Mouse (Mus musculus): Measurements from ENCODE around the gene Gm5244.

Gene Gm5244

DNA sequence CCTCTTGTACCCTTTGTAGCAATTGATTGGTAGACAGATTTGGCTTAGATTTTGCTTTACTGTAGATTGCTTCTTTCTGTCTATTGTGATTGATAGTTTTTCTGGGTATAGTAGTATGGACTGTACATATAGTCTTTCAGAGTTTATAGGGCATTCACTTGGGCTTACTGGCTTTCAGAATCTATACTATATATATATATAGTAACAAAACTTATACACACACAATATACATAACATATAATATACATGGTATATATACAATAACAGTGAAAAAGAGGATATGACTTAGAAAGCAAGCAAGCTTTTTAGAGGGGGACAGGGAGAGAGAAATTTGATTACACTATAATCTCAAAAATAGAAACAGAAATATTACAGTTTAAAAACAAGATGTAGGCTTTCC, at the start of gene Gm5244:
Gene Gm5244, plus strand, starts transcription at position 301 of the 400 bp plus-strand sequence.
- DNase-seq (ENCODE audit: low read depth in 2 of 2, low spot score in 2 of 2) = no peak

DNA sequence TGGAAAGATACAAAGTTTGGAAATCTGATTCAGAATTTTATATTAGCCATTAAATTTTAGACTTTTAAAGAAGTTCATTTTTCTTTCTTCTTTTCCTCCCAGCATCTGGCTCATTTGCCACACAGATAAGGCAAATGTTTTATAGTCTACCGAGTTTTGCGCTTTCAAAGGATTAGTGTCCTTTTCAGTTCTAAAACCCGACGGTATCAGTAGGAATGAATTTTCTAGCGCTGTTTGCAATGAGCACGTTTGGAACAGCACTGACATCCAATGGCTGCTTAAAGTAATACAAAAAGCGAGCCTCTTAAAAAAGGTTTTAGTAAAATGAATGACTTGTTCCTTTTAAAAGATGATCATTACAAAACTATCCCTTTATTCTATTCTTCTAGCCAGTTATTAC, 49.4 kb upstream of the Gm5244 start:
- DNase-seq (ENCODE audit: low read depth in 2 of 2, low spot score in 2 of 2) = peak in 1 of 2 experiments; percentile 23

DNA sequence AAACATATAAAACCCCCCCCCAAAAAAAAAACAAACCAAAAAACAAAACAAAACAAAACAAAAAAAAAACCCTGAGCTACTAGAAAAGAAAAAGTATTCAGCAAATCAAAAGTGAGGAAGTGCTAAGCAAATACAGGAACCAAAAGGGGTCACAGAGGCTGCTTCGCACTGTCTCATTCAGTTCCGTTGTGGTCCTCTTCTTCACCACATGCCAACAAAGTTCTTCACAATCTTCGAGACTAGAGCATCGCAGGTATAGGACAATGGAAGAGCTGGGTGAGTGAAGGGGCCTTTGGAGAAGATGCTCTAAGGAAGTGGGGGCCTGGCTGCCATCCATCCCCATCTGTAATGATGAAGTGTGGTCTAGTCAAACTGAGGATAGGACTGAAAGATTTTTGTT, 48.1 kb upstream of the Gm5244 start:
- peak; percentile 37 to 50 for DNase-seq (ENCODE audit: low read depth in 2 of 2, low spot score in 2 of 2)

DNA sequence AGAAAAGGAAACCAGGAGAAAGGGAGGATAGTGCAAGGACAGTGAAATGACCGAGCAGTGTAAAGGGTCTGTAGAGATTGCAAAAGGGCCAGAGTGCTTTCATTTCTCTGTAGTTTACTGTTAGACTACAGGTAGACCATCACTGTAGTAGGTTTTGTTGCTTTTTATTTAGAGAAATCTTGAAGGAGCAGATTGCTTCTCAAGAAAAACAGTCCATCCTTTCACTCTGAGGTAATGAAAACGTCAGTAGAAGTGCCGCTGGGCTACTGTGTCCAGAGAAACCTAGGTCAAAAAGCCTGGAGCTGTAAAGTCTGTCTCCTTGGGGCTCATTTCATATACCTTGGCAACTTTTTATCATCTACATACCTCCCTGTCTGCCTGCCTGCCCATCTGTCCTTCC, 47.4 kb upstream of the Gm5244 start:
- DNase-seq (ENCODE audit: low read depth in 2 of 2, low spot score in 2 of 2) = no peak

DNA sequence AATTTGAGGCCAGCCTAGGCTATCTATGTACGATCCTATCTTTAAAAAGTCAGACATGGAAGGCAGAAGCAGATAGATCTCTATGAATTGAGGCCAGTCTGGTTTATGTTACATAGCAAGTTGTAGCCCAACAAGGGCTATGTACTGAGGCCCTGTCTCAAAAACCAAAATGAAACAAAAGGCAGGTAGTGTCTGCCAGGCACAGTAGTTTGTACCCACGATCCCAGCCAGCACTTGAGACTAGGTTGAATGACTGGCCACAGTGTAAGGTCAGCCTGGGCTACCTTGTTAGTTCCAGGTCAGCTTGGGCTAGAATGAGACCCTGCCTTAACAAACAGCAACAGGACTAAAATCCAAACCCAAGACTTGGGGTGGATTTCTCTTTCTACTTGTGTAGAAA, 45.9 kb upstream of the Gm5244 start:
- no peak for DNase-seq (ENCODE audit: low read depth in 2 of 2, low spot score in 2 of 2)

DNA sequence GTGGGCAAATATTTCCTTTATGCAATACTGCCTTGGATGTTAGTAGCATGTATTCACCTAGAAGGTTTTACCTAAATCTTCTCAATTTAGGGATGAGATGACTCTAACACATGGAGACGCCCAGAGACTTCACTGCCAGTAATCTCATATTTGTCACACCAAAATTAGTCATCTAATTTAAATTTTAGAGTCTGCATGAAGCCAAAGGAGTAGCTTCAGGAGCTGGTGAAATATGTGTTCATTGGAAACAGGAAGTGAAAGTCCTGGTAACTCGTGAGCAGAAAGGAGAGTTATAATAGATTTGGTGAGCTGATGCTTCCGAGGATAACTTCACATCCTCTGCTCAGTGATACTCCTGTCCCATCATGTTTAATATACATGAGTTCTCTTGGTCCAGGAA, 45.4 kb upstream of the Gm5244 start:
- DNase-seq (ENCODE audit: low read depth in 2 of 2, low spot score in 2 of 2) = no peak

DNA sequence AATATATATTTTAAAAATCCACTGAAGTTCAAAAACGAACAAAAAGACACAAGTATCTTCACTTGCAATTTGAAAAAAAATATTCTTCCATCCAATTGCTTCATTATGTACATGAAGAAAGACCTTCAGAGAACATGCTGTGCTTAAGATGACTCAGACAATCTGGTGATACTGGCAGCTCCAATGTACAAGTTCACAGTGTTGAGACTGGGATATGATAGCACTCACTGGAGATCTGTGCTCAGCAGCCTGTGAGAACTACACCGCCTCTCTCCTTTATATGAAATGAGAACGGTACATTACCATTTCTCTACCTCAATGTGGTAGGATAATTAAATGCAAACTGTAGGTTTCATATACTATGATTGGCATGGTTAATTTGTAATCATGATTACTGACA, 43.7 kb upstream of the Gm5244 start:
- no peak for DNase-seq (ENCODE audit: low read depth in 2 of 2, low spot score in 2 of 2)

DNA sequence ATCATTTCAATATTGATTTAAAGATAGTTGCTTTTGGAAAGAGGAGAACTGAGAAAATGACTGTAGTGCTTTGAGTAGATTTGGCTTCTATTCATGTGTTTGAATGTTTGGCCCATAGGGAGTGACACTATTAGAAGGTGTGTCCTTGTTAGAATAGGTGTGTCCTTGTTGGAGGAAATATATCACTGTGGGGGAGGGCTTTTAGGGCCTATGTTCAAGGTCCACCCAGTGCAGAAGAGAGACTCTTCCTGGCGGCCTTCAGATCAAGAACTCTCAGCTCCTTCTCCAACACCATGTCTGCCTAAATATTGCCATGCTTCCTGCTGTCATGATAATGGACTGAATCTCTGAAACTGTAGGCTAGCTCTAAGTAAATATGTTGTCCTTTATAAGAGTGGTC, 42.2 kb upstream of the Gm5244 start:
- DNase-seq (ENCODE audit: low read depth in 2 of 2, low spot score in 2 of 2) = no peak

DNA sequence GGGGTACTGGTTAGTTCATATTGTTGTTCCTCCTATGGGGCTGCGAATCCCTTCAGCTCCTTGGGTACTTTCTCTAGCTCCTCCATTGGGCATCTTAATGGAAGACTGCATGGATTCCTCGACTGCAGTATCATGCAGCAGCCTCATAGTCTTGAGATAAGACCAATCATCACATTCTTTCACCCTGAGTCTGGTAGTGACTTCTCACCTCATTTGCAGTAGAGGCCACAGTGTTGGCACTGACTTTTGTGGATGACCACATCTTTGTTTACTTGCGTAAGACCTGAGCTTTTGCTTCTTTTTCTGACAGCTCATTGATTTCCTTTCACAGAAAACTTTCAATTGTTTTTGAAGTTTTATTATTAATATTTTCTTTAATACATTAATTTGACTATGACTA, 40.8 kb upstream of the Gm5244 start:
- no peak for DNase-seq (ENCODE audit: low read depth in 2 of 2, low spot score in 2 of 2)

DNA sequence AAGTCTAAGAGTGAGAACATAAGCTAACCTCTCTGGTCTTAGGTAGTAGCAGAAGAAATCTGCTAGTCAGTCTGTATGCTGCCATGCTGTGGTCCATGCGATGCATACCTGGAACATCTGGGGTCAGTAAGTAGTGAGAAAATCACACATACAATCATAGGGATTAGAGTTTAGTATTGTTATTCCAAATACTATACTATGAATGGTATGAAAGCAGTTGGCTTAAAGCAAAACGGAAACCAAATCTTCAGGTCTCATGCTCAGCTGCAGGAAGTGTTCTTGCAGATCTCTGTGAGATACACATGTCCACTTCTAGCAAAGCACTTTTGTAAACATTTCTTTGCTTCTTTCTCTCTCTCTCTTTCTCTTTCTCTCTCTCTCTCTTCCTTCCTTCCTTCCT, 40.3 kb upstream of the Gm5244 start:
- DNase-seq (ENCODE audit: low read depth in 2 of 2, low spot score in 2 of 2) = no peak

DNA sequence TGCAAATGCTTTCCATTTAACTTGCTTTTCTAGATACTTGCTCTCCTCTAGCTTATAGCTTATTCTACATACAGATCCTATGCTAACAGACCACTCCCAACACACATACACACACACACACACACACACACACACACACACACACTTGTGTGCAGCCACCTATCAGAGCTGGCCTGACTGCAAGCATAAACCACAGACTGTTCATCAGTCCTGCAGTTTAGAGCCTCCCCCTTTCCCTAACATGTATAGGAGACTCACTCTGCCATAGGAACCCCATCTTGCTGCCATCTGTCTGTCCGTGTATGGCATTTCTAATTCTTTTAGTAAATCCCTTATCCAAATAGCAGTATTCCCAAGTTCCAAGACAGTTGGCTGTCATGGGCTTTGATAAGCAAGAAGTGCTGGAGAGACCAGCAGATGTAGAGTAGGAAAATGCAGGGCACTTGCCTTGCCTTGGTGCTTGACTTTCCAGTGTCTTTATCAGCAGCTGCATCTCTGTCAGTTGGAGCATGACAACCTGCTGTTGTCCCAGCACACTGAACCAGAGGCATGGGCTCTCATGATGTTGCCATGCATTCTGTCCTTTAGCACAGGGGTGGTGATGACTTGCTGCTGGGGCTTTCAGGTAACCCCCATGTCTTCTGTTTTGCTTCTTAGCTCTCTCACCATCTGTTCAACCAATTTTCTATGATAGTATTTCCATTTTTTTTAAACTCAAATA, 33.7 kb upstream of the Gm5244 start:
- no peak for DNase-seq (ENCODE audit: low read depth in 2 of 2, low spot score in 2 of 2)

DNA sequence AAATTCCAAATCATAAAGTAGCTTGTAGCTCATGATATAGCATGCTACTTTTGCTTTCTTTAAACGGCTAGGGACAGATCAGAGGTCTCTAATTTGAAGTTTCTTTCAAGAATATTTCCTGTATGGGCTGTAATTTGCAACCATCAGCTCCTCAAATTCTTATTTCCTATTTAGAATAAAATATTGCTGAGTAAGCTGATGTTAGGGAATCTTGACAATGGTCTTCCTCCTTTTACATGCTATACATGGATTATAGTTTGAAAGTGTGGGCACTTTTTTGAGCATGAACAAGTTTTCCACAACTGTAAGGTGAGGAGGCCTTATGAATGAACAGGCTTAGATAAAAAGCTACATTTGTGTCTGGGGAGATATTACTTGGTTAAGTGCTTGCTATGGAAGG, 32.6 kb upstream of the Gm5244 start:
- no peak for DNase-seq (ENCODE audit: low read depth in 2 of 2, low spot score in 2 of 2)

DNA sequence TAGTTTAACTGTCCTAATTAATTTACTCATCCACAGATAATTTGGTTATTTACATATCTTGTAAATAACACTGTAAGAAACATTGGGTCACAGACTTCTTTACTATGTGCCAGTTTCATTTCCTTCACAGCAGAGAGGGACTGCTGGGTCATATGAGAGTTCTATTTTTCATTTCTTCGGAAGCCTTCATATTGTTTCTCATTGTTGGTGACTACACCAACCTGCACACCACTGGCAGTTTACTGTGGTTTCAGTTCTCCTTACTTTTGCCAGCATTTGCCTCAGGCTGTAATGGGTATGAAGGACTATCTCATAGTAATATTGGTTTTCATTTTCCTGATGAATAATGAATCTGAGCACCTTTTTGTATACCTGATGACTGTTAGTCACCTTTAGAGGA, 28.0 kb upstream of the Gm5244 start:
- no peak for DNase-seq (ENCODE audit: low read depth in 2 of 2, low spot score in 2 of 2)

DNA sequence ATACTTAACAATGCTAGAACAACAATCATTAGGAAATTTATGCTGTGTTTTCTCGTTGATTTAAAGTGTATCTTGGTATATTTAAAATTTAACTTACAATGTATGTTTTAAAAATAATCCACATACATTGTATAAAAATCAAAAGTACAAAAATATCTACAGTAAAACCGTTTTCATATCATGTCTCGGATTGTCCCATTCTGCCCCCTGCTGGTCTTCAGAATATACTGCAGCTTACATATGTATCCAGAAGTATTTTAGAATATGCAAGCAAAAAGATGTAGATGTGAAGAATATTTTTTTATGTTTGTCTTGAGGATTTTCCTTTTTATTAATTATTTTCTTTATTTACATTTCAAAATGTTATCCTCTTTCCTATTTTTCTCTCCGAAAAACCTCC, 26.1 kb upstream of the Gm5244 start:
- peak in 1 of 2 experiments; percentile 37 for DNase-seq (ENCODE audit: low read depth in 2 of 2, low spot score in 2 of 2)

DNA sequence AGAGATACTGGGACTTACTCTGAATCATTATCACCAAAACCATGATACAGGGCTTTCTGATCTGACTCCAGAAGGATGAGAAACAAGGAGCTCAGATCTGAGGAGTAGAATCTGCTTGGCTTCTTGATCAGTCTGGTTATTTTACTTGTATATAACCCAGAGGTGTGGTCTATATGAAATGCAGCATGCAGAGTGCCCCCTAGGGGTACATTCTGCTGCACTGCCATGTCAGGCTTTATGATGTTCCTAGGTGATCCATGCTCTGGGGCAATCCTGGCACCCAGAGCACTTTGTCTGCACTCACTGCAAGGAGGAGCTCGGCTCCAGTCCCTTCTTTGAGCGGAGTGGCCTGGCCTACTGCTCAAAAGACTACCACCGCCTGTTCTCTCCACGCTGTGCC, 21.9 kb upstream of the Gm5244 start:
- no peak for DNase-seq (ENCODE audit: low read depth in 2 of 2, low spot score in 2 of 2)

DNA sequence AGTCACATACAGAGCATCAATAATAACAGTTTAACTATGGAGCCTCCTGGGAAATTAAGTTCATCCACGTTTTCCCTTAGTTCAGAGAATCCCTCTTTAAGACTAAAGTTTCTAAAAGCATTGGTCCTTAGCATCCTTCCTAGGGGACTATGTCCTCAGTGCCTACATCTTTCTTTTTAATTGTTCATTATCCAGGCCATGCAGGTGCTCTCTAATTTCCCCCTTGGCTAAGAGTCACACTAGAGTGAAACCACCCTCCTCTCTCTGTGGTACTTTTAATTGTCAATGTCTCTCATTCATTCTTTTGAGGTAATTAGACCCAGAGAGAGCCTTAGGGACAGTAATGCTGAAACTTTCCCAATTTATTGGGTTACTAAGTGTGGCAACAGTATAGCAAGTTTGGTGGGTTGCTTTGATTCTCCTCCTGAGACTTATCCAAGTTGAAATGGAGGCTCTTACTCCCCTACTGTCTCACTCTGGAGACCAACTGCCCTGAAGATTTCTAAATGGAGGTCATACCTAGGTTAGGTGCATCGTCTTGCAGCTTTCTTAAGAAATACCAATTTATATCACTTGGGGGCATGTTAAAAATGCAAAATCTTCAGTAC, 15.6 kb upstream of the Gm5244 start:
- no peak for DNase-seq (ENCODE audit: low read depth in 2 of 2, low spot score in 2 of 2)

DNA sequence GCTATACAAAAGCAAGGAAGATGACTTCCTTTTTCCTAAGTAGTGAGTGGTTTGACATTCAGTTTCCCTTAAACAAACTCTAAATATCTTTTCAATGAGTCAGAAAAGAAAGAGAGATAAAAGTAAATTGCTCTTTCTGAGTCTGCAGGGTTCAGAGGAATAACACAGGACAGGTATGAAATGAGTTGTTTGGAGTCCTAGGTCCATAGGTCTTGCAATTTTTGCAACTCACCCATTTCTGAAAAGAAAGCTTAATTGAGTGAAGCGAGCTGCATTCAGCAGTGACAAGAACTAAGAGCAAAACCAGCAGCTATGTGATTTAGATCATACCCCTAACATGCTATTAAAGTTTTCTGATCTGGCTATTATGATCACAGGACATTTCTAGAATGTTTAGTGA, 14.9 kb upstream of the Gm5244 start:
- no peak for DNase-seq (ENCODE audit: low read depth in 2 of 2, low spot score in 2 of 2)

DNA sequence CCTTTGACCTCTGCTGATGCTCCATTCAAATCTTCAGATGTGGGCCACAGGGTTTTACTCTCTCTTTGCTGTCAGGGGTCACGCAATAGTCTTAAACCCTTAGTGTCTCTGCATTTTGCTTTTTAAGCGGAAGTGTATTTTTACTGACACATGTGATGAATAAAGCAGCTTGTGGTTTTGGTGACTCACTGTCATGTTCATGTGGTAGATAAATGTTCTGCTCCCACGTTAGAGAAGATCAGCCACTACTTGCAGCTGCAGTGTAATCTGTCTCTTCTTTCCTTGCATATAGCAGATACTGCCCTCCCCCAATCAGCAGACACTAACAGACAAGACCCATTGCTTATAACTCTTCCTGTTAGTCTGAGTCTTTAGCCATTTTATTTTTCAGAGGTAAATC, 12.9 kb upstream of the Gm5244 start:
- peak; percentile 35 to 46 for DNase-seq (ENCODE audit: low read depth in 2 of 2, low spot score in 2 of 2)

DNA sequence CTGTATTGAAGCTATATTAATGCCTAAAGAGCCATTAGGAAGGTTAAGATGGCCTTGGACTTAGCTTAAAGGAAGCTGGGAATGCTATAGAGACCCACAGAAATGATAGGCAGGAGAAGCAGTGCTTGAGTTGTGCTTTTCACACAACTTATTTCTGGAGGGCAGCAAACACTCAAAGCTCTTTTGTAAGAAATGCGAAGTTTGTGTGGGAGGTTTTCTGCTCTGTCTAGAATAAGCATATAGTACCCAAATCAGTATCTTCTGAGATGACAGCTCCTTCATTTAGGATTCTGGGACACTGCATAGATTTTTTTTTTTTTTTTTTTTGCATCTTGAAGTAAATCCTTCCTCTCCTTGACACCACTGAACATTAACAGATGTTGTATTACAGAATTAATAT, 8.0 kb upstream of the Gm5244 start:
- DNase-seq (ENCODE audit: low read depth in 2 of 2, low spot score in 2 of 2) = no peak

DNA sequence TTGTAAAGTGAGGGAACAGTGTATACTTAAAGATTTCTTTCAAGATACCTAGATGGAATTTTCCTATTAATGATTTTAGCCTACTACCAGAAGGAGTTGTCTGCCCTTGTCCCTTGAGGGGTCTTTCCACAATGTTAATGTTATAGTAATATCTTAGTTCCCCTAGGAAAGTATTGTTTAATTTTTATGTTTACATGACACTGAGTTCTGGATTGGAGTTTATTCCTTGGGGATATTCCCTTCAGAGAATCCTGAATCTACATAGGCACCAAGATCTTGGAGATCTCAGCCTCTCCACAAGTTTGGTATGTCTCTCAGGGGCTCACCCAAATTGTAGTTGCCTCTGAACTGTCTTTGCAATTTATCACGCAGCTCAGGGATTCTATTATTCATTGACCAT, 10.5 kb downstream of the Gm5244 start, which contains the start of gene Olfr1444:
Gene Olfr1444, plus strand, starts transcription at position 301 of the 400 bp plus-strand sequence.
- no peak for DNase-seq (ENCODE audit: low read depth in 2 of 2, low spot score in 2 of 2)

DNA sequence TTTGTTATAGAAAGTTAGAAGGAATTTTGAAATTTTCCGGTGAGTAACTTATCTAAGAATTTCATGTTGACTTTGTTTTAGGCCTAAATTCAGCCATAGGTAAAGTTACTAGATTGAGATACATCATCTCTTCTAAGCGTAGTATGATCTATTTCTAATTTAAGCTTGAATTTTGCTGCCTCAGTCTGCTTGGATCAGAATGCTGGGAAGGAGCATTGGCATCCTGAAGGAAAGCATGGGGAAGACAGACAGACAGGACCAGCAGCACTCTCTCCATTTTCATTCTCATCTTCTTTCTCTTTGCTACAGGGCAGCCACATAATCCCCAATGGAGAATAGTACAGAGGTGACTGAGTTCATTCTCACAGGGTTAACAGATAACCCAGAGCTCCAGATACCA, 37.1 kb downstream of the Gm5244 start, which contains the start of gene Olfr1445:
Gene Olfr1445, plus strand, starts transcription at position 301 of the 400 bp plus-strand sequence.
- no peak for DNase-seq (ENCODE audit: low read depth in 2 of 2, low spot score in 2 of 2)

DNA sequence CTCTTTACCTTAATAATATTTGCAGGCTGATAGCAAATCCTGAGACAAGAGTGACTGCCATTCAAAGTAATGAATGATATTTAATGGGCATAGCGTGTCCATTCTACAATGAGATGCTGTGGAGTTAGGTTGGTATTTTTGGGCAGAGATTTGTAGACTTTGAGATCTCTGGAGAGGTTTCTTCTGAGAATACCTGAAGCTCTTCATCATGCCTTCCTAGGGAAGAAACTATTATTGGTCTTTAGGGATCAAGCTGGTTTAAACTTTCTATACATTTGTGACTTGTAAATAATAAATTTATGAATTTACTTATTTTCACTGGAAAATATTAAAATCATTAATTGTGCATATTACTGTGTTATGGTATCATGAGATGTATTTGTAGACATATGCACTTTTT, 46.9 kb downstream of the Gm5244 start, which contains the start of gene Olfr1446:
Gene Olfr1446, minus strand, starts transcription at position 101 of the 400 bp plus-strand sequence.
- DNase-seq (ENCODE audit: low read depth in 2 of 2, low spot score in 2 of 2) = no peak
